Mouse (Mus musculus): ENCODE results near the gene Myt1l. TPM values are rescaled to one million over a fixed set of nuclear protein-coding genes. Genes with fewer than 3 reads are reported as not detected.

The Myt1l gene
- polyA plus RNA-seq, 1 experiment from 2014 or later, result 0.43 TPM

DNA sequence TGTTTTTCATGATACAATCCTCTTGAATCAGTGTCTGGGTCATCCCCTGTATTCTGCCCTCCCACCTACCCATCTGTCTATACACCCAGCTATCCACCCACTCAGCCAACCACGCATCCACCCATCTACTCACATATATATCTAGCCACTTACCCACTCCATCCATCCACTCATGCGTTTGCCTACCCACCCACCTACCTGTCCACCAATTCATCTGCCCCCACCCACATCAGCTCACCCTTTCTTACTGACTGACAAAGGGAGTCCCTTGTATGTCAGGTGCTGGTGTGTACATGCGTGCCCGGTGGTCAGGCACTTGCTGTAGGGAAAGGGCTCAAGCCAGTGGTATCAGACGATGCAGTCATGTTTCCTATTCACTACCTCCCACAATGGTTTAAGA lies 423.3 kb downstream of the Myt1l start:
- H3K4me2 ChIP-seq (ENCODE audit: low read length), result peak overlapping the region; percentile 18; the same call in 1 of the 2 replicates
- 62% methylated on average over 5 of the region's 5 CpGs for WGBS
- no peak for ATAC-seq (ENCODE audit: insufficient number of reproducible peaks, insufficient read depth, low FRiP score, low read depth)
- no peak overlapping the region for H3K4me3 ChIP-seq (ENCODE audit: control insufficient read depth in 1 of 2, insufficient read depth in 1 of 2, low read depth in 1 of 2, low read length in 2 of 2)
- H3K27ac ChIP-seq (replicated peaks in 1 of 2; ENCODE audit: control insufficient read depth in 1 of 2, insufficient read depth in 1 of 2, low read depth in 2 of 2, low read length in 2 of 2), result peak overlapping the region; percentile 13 to 81
- H3K4me1 ChIP-seq (ENCODE audit: control insufficient read depth in 2 of 2, insufficient read depth in 2 of 2, low read length in 2 of 2), result peaks cover 37 to 49% of the 10 kb centered on the region in 2 experiments
- 0 out of 2 replicates have a peak, but pooled peaks cover 5% of the 10 kb centered on the region for H3K36me3 ChIP-seq (ENCODE audit: control insufficient read depth, insufficient read depth, low read length)
- H3K27me3 ChIP-seq (ENCODE audit: control insufficient read depth, insufficient read depth, low read length), result no peaks in the 10 kb centered on the region
- no peaks in the 10 kb centered on the region for H3K9me3 ChIP-seq (ENCODE audit: control insufficient read depth, low read length)
- H3K9ac ChIP-seq (ENCODE audit: low read length), result no peak overlapping the region; the same call in 1 of the 2 replicates

DNA sequence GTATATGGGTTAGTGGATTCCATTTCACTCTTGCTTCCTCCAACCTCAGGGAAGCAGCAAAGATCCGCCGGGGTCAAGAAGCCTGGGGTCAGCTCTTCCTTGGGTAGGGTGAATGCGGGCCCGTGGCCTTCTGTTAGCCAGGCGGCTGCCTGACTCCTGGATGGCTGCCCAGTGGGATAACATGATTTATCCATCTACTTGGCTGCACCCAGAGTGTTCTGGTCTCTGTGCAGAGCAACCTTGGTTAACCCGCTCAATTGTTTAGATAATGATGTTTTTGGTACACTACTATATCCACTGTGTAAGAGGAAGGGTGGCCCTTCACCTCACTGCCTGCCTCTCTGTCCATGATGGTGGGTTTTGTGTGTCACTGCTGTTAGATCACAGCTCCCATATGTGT lies 423.9 kb downstream of the Myt1l start:
- peak overlapping the region; percentile 16; the same call in 1 of the 2 replicates for H3K4me2 ChIP-seq (ENCODE audit: low read length)
- peak overlapping the region; percentile 8; the same call in 1 of the 2 replicates for H3K9ac ChIP-seq (ENCODE audit: low read length)
- 41% methylated on average over 6 of the region's 6 CpGs for WGBS
- no peaks in the 10 kb centered on the region for H3K9me3 ChIP-seq (ENCODE audit: control insufficient read depth, low read length)
- H3K27me3 ChIP-seq (ENCODE audit: control insufficient read depth, insufficient read depth, low read length), result no peaks in the 10 kb centered on the region
- ATAC-seq (ENCODE audit: insufficient number of reproducible peaks, insufficient read depth, low FRiP score, low read depth), result no peak
- H3K36me3 ChIP-seq (ENCODE audit: control insufficient read depth, insufficient read depth, low read length), result 0 out of 2 replicates have a peak, but pooled peaks cover 5% of the 10 kb centered on the region
- peaks cover 42 to 55% of the 10 kb centered on the region in 2 experiments for H3K4me1 ChIP-seq (ENCODE audit: control insufficient read depth in 2 of 2, insufficient read depth in 2 of 2, low read length in 2 of 2)
- peak overlapping the region; percentile 13 to 81; a peak in 3 of 4 replicates for H3K27ac ChIP-seq (replicated peaks in 1 of 2; ENCODE audit: control insufficient read depth in 1 of 2, insufficient read depth in 1 of 2, low read depth in 2 of 2, low read length in 2 of 2)
- H3K4me3 ChIP-seq (ENCODE audit: control insufficient read depth in 1 of 2, insufficient read depth in 1 of 2, low read depth in 1 of 2, low read length in 2 of 2), result no peak overlapping the region

DNA sequence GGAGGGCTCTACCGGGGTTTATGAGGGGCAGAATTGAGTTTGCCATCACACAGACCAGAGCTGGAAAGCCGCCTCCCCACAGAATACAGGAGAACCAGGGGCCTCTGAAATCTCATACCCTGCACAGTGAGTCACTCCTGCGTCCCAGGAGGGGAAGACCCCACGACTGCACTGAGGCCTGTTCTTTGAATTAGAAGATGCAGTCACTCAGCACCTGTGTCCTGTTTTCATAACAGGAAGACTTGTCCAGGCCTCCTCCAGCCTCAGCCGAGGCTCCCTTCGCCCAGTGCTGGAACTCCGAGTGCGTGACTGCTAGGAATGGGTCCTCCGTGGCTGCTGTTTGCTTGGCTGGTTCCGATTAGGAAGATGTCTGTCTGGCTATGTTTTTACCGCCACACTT lies 425.8 kb downstream of the Myt1l start:
- 42% methylated on average over 11 of the region's 11 CpGs for WGBS
- H3K4me2 ChIP-seq (ENCODE audit: low read length), result no peak overlapping the region
- H3K9ac ChIP-seq (ENCODE audit: low read length), result no peak overlapping the region

DNA sequence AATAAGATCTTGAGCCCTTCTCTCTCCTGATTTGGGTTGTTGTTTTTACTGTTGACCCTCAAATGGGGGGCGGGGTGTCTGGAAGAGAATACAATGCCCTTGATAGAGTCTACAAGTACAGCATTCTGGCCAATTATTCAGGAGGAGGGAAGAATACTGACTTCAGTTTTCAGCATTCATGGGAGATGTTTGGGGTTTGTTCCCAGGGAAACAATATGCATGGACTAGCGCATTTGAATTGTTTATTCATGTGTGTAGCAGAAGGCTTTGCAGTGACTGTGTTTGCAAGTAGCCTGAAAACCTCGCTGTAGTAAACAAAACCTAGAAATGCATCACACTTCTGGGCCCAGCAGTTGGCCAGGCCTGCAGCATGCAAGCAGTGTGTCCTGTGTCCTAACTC lies 426.3 kb downstream of the Myt1l start:
- Histone ChIP-seq H3K9me3 (ENCODE audit: control insufficient read depth, low read length) (no peaks in the 10 kb centered on the region), H3K9ac (ENCODE audit: low read length) (no peak overlapping the region), H3K4me2 (ENCODE audit: low read length) (no peak overlapping the region), H3K4me1 (ENCODE audit: control insufficient read depth in 2 of 2, insufficient read depth in 2 of 2, low read length in 2 of 2) (peaks cover 37 to 55% of the 10 kb centered on the region in 2 experiments), H3K27ac (replicated peaks in 1 of 2; ENCODE audit: control insufficient read depth in 1 of 2, insufficient read depth in 1 of 2, low read depth in 2 of 2, low read length in 2 of 2) (peak overlapping the region; percentile 59 to 67), H3K4me3 (ENCODE audit: control insufficient read depth in 1 of 2, insufficient read depth in 1 of 2, low read depth in 1 of 2, low read length in 2 of 2) (no peak overlapping the region), H3K36me3 (ENCODE audit: control insufficient read depth, insufficient read depth, low read length) (0 out of 2 replicates have a peak, but pooled peaks cover 2% of the 10 kb centered on the region), H3K27me3 (ENCODE audit: control insufficient read depth, insufficient read depth, low read length) (no peaks in the 10 kb centered on the region)
- ATAC-seq (ENCODE audit: insufficient number of reproducible peaks, insufficient read depth, low FRiP score, low read depth), result no peak
- 74% methylated on average over 3 of the region's 3 CpGs for WGBS

More for the DNA sequence above, 425.8 kb downstream of the Myt1l start:
- Histone ChIP-seq H3K4me1 (ENCODE audit: control insufficient read depth in 2 of 2, insufficient read depth in 2 of 2, low read length in 2 of 2) (peaks cover 40 to 58% of the 10 kb centered on the region in 2 experiments), H3K4me3 (ENCODE audit: control insufficient read depth in 1 of 2, insufficient read depth in 1 of 2, low read depth in 1 of 2, low read length in 2 of 2) (no peak overlapping the region), H3K27me3 (ENCODE audit: control insufficient read depth, insufficient read depth, low read length) (no peaks in the 10 kb centered on the region), H3K36me3 (ENCODE audit: control insufficient read depth, insufficient read depth, low read length) (0 out of 2 replicates have a peak, but pooled peaks cover 5% of the 10 kb centered on the region), H3K9me3 (ENCODE audit: control insufficient read depth, low read length) (no peaks in the 10 kb centered on the region), H3K27ac (replicated peaks in 1 of 2; ENCODE audit: control insufficient read depth in 1 of 2, insufficient read depth in 1 of 2, low read depth in 2 of 2, low read length in 2 of 2) (peak overlapping the region; percentile 65 to 67)
- peak; percentile 25; the same call in 1 of the 2 replicates for ATAC-seq (ENCODE audit: insufficient number of reproducible peaks, insufficient read depth, low FRiP score, low read depth)

DNA sequence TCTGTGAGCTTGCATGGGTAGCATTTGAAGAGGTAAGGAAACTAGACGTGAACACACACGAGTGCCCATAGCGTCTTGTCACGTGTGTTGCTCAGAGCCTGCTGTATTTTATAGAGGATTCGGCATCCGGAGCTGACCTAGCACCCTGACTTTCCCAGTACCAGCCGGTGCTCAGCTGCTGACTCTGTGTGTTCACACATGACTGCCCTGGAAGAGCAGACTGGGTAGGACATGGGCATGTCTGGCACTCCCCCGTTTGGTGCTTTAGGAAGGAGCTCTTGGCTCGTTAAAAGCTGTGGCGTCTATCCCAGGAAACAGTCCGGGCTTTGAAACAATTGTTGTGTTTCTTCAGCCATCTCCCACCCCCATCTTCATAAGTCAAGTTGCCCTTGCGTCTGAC lies 428.8 kb downstream of the Myt1l start:
- Histone ChIP-seq H3K27me3 (ENCODE audit: control insufficient read depth, insufficient read depth, low read length) (no peaks in the 10 kb centered on the region), H3K4me1 (ENCODE audit: control insufficient read depth in 2 of 2, insufficient read depth in 2 of 2, low read length in 2 of 2) (peaks cover 38 to 68% of the 10 kb centered on the region in 2 experiments), H3K27ac (replicated peaks in 1 of 2; ENCODE audit: control insufficient read depth in 1 of 2, insufficient read depth in 1 of 2, low read depth in 2 of 2, low read length in 2 of 2) (peak overlapping the region in 1 of 2 experiments; percentile 44; a peak in 2 of 4 replicates), H3K36me3 (ENCODE audit: control insufficient read depth, insufficient read depth, low read length) (no peaks in the 10 kb centered on the region), H3K9me3 (ENCODE audit: control insufficient read depth, low read length) (no peaks in the 10 kb centered on the region), H3K4me3 (ENCODE audit: control insufficient read depth in 1 of 2, insufficient read depth in 1 of 2, low read depth in 1 of 2, low read length in 2 of 2) (no peak overlapping the region), H3K4me2 (ENCODE audit: low read length) (no peak overlapping the region), H3K9ac (ENCODE audit: low read length) (no peak overlapping the region)
- no peak for ATAC-seq (ENCODE audit: insufficient number of reproducible peaks, insufficient read depth, low FRiP score, low read depth)
- 69% methylated on average over 12 of the region's 12 CpGs for WGBS

DNA sequence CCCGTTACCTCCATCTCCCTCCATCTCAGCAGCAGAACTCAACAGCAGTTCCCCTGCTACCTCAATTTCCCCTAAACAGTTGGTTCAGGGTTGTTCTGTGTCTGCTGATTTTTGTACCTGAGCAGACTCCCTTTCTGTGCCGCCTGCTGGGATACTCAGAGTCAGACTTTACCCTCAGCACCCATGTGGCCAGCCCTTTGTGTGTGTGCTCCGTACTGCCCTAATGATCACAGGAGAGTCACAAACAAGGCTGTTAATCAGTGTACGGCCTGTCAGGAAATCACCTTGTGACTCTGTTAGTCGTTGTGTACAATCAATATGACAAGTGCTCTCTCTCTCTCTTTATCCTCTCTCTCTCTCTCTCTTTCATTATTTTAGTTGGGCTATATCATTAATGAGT lies 430.5 kb downstream of the Myt1l start:
- H3K4me1 ChIP-seq (ENCODE audit: control insufficient read depth in 2 of 2, insufficient read depth in 2 of 2, low read length in 2 of 2), result peaks cover 26 to 53% of the 10 kb centered on the region in 2 experiments
- no peaks in the 10 kb centered on the region for H3K9me3 ChIP-seq (ENCODE audit: control insufficient read depth, low read length)
- ATAC-seq (ENCODE audit: insufficient number of reproducible peaks, insufficient read depth, low FRiP score, low read depth), result no peak
- WGBS, result 77% methylated on average over 5 of the region's 5 CpGs
- peak overlapping the region; percentile 15 to 55; a peak in 2 of 4 replicates for H3K27ac ChIP-seq (replicated peaks in 1 of 2; ENCODE audit: control insufficient read depth in 1 of 2, insufficient read depth in 1 of 2, low read depth in 2 of 2, low read length in 2 of 2)
- 0 out of 2 replicates have a peak overlapping the region, but pooled peaks have one; percentile 0 for H3K4me2 ChIP-seq (ENCODE audit: low read length)
- no peak overlapping the region for H3K9ac ChIP-seq (ENCODE audit: low read length)
- no peaks in the 10 kb centered on the region for H3K36me3 ChIP-seq (ENCODE audit: control insufficient read depth, insufficient read depth, low read length)
- no peak overlapping the region for H3K4me3 ChIP-seq (ENCODE audit: control insufficient read depth in 1 of 2, insufficient read depth in 1 of 2, low read depth in 1 of 2, low read length in 2 of 2)
- no peaks in the 10 kb centered on the region for H3K27me3 ChIP-seq (ENCODE audit: control insufficient read depth, insufficient read depth, low read length)

DNA sequence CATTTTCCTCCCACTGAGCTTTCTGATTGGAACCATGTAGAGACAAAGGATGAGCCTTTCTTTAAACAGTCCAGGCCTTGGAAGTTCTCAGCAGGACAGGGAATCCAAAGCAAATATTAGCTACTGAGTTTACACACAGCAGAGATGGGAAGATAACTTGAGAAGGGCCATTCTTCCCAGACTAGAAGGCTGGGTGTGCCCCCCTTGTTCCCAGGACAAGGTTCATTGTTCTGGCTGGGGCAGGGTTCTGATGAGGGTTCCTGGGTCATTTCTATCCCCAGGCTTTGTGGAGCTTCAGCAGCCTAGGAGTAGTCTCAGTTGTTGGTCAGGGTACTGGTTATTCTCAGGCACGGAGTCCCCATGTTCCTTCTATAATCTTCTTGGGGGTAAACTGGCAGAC lies 432.9 kb downstream of the Myt1l start:
- Histone ChIP-seq H3K36me3 (ENCODE audit: control insufficient read depth, insufficient read depth, low read length) (0 out of 2 replicates have a peak, but pooled peaks cover 6% of the 10 kb centered on the region), H3K4me3 (ENCODE audit: control insufficient read depth in 1 of 2, insufficient read depth in 1 of 2, low read depth in 1 of 2, low read length in 2 of 2) (no peak overlapping the region), H3K9me3 (ENCODE audit: control insufficient read depth, low read length) (no peaks in the 10 kb centered on the region), H3K9ac (ENCODE audit: low read length) (no peak overlapping the region), H3K27me3 (ENCODE audit: control insufficient read depth, insufficient read depth, low read length) (no peaks in the 10 kb centered on the region), H3K4me1 (ENCODE audit: control insufficient read depth in 2 of 2, insufficient read depth in 2 of 2, low read length in 2 of 2) (peaks cover 26 to 56% of the 10 kb centered on the region in 2 experiments), H3K4me2 (ENCODE audit: low read length) (no peak overlapping the region), H3K27ac (replicated peaks in 1 of 2; ENCODE audit: control insufficient read depth in 1 of 2, insufficient read depth in 1 of 2, low read depth in 2 of 2, low read length in 2 of 2) (peak overlapping the region in 1 of 2 experiments; percentile 41; a peak in 1 of 4 replicates)
- no peak for ATAC-seq (ENCODE audit: insufficient number of reproducible peaks, insufficient read depth, low FRiP score, low read depth)
- 87% methylated on average over 1 of the region's 1 CpGs for WGBS

Data from heart, embryonic 14.5 days (tissue).